Comparison of ENCODE assay signal across 8 mouse cellular contexts in genomic region chr5:100414474-100415196, GRCm38 (mm10). TPM values are rescaled to one million over a fixed set of nuclear protein-coding genes. Genes with fewer than 3 reads are reported as not detected.
DNase-seq lines count a peak whose midpoint lies in the region; ATAC-seq and TF ChIP-seq lines count a peak whose summit lies in the region.

No protein-coding gene starts in this region.

- WGBS in neural tube, embryonic 11.5 days: 70% methylated on average over 11 of the region's 11 CpGs
- 38% methylated on average over 11 of the region's 11 CpGs for WGBS in liver, embryonic 14.5 days (ENCODE audit: insufficient replicate concordance)

- no peak overlapping the region for H3K27ac ChIP-seq in neural tube, embryonic 11.5 days (ENCODE audit: low read depth, low read length)
- no peak overlapping the region for H3K27ac ChIP-seq in liver, embryonic 14.5 days

- TF ChIP-seq EP300 in liver, embryonic 14.5 days (IDR thresholded peaks at IDR 0.05; ENCODE audit: low read depth): no peak

- peak overlapping the region; percentile 87 for H3K4me3 ChIP-seq in erythroblast, embryonic 14.5 days (replicated peaks)
- peak overlapping the region; percentile 79 for H3K4me3 ChIP-seq in neural tube, embryonic 11.5 days (ENCODE audit: low read depth, low read length)
- peak overlapping the region; percentile 32 to 87 for H3K4me3 ChIP-seq in liver, embryonic 14.5 days (ENCODE audit: insufficient read depth in 1 of 2, low read depth in 2 of 2, low read length in 2 of 2)

- ATAC-seq in erythroblast, adult 5-6 weeks (replicated peaks; ENCODE audit: low FRiP score, poor library complexity, severe bottlenecking): no peak
- ATAC-seq in neural tube, embryonic 11.5 days (ENCODE audit: insufficient read depth, low FRiP score, low TSS enrichment): no peak
- no peak for ATAC-seq in liver, embryonic 14.5 days (ENCODE audit: insufficient read depth)

- H3K4me1 ChIP-seq in erythroblast, embryonic 14.5 days (ENCODE audit: control insufficient read depth): peaks cover 31% of the 10 kb centered on the region
- peaks cover 4% of the 10 kb centered on the region; the same call in 1 of the 2 replicates for H3K4me1 ChIP-seq in neural tube, embryonic 11.5 days (ENCODE audit: control insufficient read depth, insufficient read depth, low read length)
- peaks cover 12 to 19% of the 10 kb centered on the region in 2 experiments for H3K4me1 ChIP-seq in liver, embryonic 14.5 days (replicated peaks; ENCODE audit: control insufficient read depth in 2 of 2, insufficient read depth in 2 of 2, low read length in 1 of 2)

- no peak for DNase-seq in neural tube, embryonic 11.5 days (ENCODE audit: low spot score)
- no peak for DNase-seq in neural tube, embryonic 10.5 days (ENCODE audit: extremely low spot score, low spot score)
- DNase-seq in liver, embryonic 14.5 days (ENCODE audit: low read depth in 3 of 3, low spot score in 3 of 3): no peak
- DNase-seq in cerebellum, adult 9-11 months: no peak
- no peak for DNase-seq in left cerebral cortex, postnatal 14 days (ENCODE audit: low spot score in 2 of 2)
- no peak for DNase-seq in left cerebral cortex, postnatal 4 days

- no peak overlapping the region for H3K9ac ChIP-seq in neural tube, embryonic 11.5 days (ENCODE audit: low read length)
- H3K9ac ChIP-seq in liver, embryonic 14.5 days (replicated peaks): peak overlapping the region; percentile 74

- no peaks in the 10 kb centered on the region for H3K9me3 ChIP-seq in erythroblast, embryonic 14.5 days (ENCODE audit: control insufficient read depth, low read length)
- no peaks in the 10 kb centered on the region for H3K9me3 ChIP-seq in neural tube, embryonic 11.5 days (ENCODE audit: control insufficient read depth, low read length)
- H3K9me3 ChIP-seq in liver, embryonic 14.5 days (ENCODE audit: control insufficient read depth, low read length): no peaks in the 10 kb centered on the region

- peaks cover 16% of the 10 kb centered on the region for H3K36me3 ChIP-seq in erythroblast, embryonic 14.5 days (ENCODE audit: control insufficient read depth)
- H3K36me3 ChIP-seq in neural tube, embryonic 11.5 days (ENCODE audit: control insufficient read depth, insufficient read depth, low read length): peaks cover 5% of the 10 kb centered on the region
- H3K36me3 ChIP-seq in liver, embryonic 14.5 days (replicated peaks; ENCODE audit: control insufficient read depth, insufficient read depth, low read depth): peaks cover 6% of the 10 kb centered on the region

- H3K4me2 ChIP-seq in neural tube, embryonic 11.5 days (ENCODE audit: low read depth): peak overlapping the region; percentile 56
- peak overlapping the region; percentile 93 for H3K4me2 ChIP-seq in liver, embryonic 14.5 days (ENCODE audit: low read depth)

- intact Hi-C loops in left cerebral cortex, postnatal 14 days (cut with DNase I): loop anchor here (5.0 kb wide), 1 partner anchor 383 kb away; the partner anchor contains the start of genes Helq and Mrps18c
- intact Hi-C loops in left cerebral cortex, postnatal 4 days (cut with DNase I): no loop called here

- TF ChIP-seq CTCF in liver, embryonic 14.5 days (IDR thresholded peaks at IDR 0.05; ENCODE audit: low read depth): no peak

- H3K27me3 ChIP-seq in erythroblast, embryonic 14.5 days (ENCODE audit: control insufficient read depth): no peaks in the 10 kb centered on the region
- H3K27me3 ChIP-seq in neural tube, embryonic 11.5 days (ENCODE audit: control insufficient read depth, insufficient read depth, low read length): no peaks in the 10 kb centered on the region
- no peaks in the 10 kb centered on the region for H3K27me3 ChIP-seq in liver, embryonic 14.5 days (ENCODE audit: control insufficient read depth, insufficient read depth, low read length)

RNA-seq across cellular contexts. Expression of gene Sec31a, which starts 1.4 kb away (rescaled TPM):
- polyA plus RNA-seq in erythroblast, embryonic 14.5 days (2012): 1.6 and 1.7 TPM in 2 replicates
- total RNA-seq in erythroblast, adult 5-6 weeks (2015; ENCODE audit: low replicate concordance): 26.5 and 46.4 TPM in 2 replicates
- total RNA-seq in erythroblast, adult 5-6 weeks (2017; ENCODE audit: low replicate concordance): 24.3 and 24.4 TPM in 2 replicates
- polyA plus RNA-seq in neural tube, embryonic 11.5 days (2014; fragmentation: Nextera tagmentation; extraction: Ambion mirVana): 119 and 131 TPM in 2 replicates
- 48.5 and 56.2 TPM in 2 replicates for polyA plus RNA-seq in liver, embryonic 14.5 days (2012; rRNA removed)
- polyA plus RNA-seq in liver, embryonic 14.5 days (2014; fragmentation: Nextera tagmentation; extraction: Ambion mirVana): 43.6 and 44.8 TPM in 2 replicates
- 100 to 1,000 TPM; 108 to 112 TPM for total RNA-seq in left cerebral cortex, postnatal 14 days (2021)
- 100 to 1,000 TPM; 104 to 115 TPM for total RNA-seq in left cerebral cortex, postnatal 4 days (2021)
